Mouse (Mus musculus) testis, postnatal 14 days (tissue): ENCODE data around the gene Prss44.
"Not testable (repeated sequence)": the region's sequence is repeated elsewhere in the genome, so short reads cannot be mapped to it uniquely, and the experiment has no call there.

Experiments
- DNase-seq: peaks from one replicate; pipeline ENCODE4 v3.0.0; 2021; ENCODE audit warnings: low spot score

Prss44 gene

DNA sequence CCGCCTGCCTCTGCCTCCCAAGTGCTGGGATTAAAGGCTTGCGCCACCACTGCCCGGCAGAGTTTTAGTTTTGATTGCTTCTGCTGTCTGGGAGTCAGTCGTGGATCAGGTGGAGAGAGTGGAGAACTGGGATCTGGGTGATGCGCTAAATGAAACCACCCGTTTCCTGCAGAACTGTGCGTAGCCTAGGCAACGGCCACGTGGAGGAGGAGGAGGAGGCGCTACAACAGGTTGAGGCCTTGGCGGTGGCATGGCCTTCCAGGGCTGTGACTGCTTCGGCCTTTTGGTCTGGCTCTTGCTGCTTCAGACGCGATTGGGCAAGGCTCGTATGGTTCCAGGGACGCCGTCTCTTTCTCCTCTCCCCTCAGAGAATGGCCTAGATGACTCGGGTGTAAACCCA lies at the start of gene Prss44:
Prss44 (plus strand) TSS at position 206 of the 400 bp plus-strand sequence.
- DNase-seq, result peak; percentile 55

DNA sequence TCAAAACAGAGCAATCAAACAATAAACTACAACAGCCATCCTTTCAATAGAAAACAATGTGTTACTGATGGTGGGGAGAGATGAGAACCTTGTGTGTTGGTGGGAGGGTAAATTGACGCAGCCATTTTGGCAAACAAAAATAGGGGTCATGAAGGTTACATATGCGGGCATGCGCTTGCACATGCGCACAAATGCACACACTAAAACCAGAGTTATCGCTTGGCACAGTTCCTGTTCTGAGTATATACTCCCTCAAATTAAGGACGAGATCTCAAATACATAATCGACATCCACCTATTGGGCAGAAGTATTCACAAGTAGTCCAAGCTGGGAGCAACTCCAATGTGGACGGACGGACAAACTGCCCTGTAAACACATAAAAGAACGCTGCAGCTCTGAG lies 41.5 kb upstream of the Prss44 start:
- DNase-seq, result no peak

DNA sequence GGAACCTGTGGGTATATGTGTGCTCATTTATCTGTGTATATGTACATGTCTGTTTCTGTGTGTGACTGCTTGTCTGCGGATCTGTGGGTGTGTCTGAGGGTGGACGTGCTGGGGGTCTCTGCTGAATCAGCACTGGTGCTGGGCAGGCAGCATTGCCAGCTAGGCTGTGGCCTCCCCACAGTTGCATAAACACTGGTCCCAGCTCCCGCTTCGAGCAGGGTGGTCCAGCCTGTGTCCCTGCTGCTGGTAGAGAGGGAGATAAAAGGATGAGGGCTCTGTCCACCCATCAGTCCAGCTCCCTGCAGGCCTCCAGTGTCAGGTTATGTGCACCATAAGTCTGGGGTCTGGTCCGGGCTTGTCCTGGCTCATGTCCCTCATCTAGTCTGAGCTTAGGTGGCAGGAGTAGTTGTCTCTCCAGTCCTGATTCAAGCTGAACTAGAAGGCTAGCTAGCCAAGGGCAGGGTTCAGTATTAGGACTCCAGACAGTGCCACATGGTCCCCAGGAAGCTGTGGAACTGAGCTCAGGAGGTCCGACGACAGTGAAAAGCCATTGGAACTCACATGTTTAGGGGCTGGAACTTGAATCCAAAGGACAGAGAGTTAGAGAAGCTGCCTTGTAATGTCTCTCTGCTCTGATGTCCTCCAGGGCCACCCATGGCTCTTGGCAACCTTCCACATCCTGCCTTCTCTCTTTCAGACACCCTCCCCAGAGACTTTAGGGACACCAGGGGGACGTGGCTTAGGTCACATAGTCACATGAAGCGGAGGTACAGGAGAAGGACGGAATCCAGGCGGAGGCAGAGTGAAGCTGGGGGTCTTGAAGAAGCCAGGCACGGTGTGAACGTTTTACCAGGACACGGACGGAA lies 39.2 kb upstream of the Prss44 start:
- DNase-seq, result no peak

DNA sequence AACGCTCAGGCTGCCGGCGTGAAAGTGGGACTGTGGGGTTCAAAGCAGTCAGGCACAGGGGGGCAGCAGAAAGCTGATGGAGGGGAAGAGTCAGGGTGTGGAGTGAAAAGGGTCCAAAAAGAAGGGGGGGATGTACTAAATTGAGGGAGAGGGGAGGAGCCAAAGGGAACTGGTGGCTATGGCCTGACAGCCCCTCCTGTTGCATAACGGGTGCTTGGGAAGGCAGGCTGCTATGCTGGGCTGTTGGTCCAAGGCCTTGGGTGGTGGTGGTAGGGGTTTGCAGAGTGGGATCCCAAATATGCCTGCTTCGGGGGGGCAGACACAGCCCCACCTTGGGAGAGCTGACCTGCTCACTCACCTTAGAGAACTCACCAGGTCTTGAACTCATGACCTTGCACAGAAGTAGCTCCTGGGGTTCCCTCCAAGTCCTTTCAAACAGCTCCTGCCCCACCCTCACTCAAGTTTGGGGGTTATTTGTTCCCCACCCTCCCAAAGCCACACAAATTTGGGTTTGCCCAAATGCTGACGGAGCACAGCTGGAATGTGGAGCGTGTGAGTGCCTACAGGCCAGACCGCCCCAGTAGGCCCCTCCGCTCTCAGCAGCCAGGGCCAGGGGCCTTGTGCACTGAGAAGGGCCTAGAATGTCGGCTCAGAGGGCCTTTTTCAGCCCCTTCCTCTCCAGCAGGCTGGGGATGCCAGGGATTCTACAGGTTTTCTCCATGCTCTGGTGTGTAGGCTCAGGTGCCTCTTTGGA lies 38.3 kb upstream of the Prss44 start:
- no peak for DNase-seq

DNA sequence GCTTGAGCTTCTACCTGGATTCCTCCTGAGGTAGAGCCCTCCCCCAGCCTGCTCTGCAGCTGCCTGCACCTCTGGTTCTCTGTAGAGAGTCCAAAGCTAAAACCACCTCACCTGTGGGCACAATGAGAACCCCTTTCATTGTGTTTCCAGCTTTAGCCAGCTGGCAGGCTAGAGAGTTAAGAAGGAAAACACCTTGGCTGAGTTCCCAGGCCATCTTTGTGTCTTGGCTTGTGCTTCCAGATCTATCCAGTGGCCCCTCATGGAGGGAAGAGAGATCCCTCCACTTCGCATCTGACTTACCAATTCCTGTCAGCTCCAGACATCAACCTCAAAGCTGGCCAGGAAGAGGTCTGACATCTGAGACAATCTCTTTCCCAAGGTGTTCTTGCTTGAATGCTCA lies 35.7 kb upstream of the Prss44 start:
- DNase-seq, result no peak

DNA sequence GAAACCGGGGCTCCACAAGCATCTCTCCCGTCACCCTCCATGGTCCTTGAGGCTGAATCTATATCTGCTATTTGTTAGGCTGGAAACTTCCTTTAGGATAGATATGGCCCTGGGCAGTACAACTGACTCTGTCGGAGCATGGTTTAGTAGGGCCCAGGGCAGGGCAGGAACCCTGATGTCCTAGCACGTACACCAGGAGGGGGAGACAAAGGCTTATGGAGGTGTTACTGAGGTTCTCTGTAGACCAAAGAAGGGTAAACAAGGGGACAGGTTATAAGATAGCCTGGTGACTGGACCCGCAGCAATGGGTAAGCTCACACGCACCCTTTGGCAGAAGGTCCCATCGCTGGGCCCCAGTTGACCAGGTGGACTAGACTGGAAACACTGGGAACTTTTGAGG lies 35.2 kb upstream of the Prss44 start:
- DNase-seq, result no peak

DNA sequence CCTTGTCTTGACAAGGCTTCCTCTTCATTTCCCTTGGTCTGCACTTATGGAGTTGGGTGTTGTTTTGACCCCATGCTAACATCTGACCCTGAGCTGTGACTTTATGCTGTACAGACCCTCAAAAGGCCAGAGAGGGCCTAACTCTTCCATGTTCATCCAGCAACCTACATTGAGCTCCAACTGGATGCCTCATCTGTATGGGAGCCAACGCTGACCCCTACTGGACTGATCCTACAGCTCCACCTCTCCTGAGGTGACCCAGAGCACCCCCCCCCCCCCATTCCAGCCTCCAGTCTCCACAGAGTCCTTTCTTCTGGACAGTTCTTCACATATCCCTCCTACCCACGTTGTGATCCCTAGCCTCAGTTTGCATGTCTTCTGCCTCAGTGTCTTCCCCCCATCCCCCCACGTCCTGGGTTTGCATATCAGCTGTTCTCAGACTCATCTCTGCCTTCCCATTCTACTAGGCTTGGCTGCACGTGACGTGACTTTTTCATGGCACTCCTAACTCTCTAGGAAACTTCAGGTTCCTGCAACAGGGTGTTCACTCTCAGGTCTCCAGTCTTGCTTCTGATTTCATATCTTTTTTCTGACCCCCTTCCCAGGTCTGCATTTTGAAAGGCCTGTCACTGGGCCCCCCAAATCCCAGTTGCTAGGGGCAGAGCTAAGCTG lies 34.4 kb upstream of the Prss44 start:
- no peak for DNase-seq

DNA sequence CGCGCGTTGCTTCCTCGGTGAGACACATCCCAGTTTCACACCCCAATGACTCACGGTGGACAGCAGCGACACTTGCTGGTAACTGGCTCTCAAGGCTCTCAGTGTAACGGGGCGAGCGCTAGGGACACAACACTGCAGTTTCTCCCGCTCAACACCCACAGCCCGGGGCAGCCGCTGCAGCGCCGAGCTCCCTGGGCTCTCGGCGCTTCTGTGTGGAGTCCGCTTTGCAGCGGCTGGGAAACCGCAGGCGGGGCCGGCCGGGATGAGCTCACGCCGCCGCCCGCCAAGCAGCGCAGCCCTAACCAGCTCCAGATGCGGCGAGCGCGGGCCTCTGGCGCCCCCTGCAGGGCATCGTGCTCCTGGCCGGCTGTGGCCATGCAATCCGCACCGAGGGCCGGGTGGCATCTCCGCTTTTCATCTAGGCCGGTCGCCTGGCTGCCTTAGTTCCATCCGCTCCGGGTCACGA lies 32.5 kb upstream of the Prss44 start:
- peak; percentile 89 for DNase-seq

DNA sequence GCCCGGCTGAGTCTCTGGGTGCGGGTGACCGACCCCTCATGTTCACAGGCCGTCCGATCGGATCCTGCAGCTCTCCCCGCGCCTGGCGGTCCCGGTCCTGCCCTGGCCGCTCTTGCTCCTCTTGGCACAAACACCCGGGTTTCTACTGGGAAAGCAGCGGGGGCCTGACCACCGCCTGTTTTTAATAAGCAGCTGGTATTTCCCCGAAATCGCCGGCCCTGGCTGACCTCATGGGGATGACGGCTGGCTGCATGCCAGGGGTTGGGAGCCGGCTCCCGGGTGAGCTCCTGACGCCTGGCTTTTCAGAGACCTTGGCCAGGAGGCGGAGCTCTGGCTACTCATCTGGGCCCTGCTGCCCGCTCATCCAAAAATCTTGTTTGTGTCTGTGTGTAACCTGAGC lies 32.1 kb upstream of the Prss44 start:
- DNase-seq, result peak; percentile 75

DNA sequence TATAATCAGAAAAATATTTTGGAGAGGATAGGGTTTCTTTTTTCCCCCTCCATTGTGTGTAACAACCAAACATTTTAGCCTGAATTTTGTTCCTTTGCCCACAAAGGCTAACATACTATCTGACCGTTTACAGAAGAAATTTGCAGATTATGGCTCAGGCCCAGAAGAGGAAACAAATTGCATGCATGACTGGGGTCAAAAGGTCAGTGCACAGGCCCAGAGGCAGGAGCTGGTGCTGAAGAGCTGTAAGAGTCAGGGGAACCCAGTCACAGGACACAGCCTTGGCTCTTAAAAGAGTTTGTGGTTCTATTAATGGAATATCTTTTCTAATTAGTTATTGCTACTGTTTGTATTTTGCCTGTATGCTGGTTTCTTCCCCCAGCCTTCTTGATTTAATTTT lies 30.2 kb upstream of the Prss44 start:
- DNase-seq, result no peak

DNA sequence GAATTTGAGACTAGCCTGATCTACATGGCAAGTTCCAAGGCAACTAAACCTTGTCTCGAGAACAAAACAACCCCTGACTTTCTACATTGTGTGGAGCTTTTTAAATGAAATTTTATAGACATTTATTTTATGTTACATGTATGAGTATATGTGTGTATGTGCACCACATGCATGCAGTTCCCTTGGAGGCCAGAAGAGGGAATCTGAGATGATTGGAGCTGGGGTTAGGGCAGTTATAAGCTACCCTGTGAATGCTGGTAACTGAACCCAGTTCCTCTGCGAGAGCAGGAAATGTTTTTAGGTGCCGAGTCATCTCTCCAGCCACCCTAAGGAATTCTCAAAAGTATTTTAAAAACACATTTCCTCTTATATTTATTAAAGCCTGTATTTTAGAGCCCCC lies 25.6 kb upstream of the Prss44 start:
- no peak for DNase-seq

DNA sequence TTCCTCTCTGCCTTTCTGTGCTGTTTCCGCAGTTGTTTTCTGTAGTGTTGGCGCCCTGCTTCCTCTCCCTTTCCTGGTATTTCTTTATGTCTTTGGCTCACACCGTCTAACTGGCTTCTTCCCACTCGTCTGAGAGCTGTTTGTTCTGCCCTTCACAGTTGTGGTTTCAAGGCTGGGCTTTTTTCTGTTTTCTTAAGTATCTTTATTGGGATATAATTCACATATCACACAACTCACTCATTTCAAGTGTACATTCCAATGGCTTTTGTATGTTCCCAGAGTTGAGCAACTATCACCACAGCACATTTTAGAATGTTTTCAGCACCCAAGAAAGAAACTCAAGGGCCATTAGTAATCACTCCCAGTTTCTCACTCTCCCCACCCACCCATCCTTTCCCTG lies 23.3 kb upstream of the Prss44 start:
- DNase-seq, result no peak

DNA sequence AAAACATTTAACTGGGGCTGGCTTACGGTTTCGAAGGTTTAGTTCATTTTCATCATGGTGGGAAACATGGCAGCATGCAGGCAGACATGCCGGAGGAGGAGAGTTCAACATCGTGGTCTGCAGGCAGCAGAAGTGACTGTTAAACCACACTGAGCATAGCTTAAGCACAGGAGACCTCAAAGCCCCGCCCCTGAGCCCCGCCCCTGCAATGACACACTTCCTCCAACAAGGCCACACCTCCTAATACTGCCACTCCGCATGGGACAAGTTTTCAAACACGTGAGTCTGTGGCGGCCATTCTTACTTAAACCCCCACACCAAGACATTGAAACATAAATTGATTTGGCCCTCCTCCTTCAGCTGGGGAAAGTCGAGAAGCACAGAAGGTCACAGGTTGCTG lies 16.8 kb upstream of the Prss44 start:
- no peak for DNase-seq

DNA sequence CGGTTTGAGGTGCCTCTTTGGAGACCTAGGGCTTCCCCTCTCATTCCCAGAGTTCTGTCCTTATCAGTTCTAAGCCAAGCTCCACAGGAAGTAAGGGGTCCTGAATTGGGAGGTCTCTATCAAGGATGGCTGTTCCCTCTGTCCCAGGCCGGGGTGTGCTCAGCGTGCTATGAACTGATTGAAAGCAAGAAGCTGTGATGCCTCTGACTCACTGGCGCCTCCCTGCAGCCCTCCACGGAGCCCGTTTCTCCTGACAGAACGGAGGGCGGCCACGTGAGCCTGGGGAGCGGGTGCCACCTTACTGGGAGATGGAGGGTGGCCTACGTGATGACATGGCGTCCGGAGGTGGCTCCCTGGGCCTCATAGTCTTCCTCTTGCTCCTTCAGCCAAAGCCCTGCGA lies 15.9 kb upstream of the Prss44 start, which contains the start of gene Prss42:
Prss42 (plus strand) TSS at position 301 of the 400 bp plus-strand sequence.
- DNase-seq, result no peak

DNA sequence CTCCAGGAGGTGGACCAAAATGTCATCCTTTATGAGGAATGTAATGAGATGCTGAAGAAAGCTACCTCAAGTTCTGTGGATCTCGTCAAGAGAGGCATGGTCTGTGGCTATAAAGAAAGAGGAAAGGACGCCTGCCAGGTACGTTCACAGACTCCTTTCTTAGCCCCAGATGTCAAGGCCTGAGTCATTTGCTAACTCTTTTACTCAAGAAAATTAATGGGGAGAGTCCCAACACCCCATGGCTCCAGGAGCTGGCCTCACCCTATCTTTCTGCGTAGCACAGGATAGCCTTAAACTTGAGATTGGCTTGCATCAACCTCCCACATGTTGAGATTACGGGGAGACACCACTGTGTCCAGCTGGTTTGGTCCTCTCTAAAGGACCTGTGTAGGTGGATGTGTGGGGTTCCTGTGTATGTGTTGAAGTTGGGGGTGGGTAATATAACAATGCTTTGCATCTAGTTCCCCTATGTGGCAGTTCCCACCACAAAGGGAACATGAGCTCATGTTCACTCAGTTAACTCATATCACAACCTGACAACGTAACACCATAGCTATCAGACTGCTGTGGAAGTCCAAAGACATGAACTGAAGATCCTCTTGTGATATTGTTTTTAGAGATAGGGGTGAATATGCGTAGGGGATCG lies 12.8 kb upstream of the Prss44 start:
- DNase-seq, result no peak

DNA sequence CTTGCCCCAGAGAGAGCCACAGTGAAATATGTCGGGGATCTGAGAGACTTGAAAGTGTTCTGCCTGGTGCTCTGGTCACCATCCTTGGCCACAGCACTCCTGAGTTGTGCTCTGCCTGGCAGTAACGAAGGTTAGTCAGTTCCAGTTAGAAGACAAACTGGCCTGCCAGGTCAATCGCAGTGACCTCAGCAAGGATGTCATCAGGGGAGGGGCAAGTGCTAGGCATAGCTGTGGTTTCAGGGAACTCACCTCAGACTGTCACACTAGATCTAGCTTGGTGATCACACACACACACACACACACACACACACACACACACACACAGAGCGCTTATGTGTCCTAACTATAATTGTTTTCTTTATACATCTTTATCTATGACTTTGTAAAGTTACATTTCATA lies 10.5 kb upstream of the Prss44 start:
- no peak for DNase-seq

DNA sequence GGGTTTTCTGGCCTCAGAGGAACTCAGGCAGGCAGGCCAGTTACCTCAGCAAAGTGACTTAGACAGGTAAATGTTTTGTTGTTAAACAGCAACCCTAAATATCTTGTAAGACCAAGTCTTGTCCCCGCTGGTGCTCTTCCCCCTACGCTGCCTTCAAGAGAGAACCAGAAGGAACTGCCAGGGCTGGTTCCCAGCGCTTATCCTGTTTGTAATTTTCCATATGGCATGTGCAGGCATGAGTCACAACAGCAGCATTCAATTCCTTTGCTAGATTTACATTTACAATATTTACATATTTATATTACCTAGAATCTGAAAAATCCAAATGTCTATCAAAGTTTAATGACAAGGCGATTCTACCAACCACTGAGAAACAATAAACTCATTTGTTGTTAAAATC lies 3.7 kb upstream of the Prss44 start:
- no peak for DNase-seq

DNA sequence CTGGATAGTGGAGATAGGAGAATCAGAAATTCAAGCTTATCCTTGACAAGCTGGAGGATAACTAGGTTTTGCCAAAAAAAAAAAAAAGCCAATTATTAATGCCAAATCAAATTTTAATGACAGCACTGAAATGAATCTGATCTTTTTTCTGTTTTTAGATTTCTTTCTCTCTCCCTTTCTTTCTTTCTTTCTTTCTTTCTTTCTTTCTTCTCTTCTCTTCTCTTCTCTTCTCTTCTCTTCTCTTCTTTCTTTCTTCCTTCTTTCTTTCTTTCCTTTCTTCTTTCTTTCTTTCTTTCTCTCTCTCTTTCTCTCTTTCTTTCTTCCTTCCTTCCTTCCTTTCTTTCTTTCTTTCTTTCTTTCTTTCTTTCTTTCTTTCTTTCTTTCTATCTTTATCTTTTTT lies 6.8 kb downstream of the Prss44 start:
- not testable (repeated sequence) for DNase-seq

DNA sequence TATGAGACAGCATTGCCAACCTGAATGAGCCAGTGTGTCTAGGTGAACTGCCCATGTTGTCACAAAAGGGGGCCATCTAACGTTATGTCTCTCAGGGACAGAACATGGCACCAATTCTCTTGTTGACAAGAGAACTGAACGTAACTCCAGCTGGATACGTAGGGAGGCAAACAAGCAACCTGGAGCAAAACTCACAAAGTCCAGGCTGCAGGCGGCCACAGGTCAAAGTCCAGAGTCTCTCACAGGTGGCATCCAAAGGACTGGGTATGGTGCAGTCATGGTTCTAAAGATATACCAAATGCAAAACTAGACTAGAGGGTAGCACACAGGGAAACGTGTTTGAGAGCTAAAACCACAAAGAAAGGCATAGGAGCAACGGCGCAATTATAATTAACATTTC lies 7.6 kb downstream of the Prss44 start:
- DNase-seq, result no peak

DNA sequence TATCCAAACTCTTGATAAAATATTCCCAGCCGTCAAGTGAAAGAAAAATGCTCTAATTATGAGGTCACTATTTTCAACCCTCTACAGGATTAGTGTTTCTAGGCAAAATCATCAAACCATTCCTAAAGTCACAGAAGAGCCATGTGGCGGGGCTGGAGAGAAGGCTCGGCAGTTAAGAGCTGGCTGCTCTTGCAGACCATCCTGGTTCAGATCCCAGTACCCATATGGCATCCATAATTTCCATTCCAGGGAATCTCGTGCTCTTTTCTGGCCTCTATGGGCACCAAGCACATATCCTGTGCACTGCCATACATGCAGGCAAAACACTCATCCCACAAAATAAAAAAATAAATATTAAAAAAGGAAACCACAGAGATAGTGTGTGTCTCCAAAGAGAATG lies 11.6 kb downstream of the Prss44 start:
- DNase-seq, result no peak

DNA sequence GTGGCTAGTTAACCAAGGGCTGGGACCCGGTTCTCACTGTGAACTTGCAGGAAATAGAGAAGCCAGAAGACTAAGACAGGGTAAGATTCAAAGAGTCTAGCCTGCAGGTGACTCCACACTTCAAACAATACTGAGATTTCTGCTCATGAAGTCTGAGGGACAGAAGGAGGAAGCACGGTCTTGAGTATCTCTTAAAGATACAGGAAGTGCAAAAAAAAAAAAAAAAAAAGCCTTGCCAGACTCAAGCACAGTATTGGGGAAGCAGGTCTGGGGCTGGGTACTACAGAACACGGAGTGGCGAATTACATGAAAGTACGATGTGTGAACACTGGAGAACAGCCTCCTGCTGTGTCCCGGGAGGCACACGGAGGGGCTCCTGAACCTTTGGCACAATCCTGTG lies 12.0 kb downstream of the Prss44 start:
- no peak for DNase-seq

DNA sequence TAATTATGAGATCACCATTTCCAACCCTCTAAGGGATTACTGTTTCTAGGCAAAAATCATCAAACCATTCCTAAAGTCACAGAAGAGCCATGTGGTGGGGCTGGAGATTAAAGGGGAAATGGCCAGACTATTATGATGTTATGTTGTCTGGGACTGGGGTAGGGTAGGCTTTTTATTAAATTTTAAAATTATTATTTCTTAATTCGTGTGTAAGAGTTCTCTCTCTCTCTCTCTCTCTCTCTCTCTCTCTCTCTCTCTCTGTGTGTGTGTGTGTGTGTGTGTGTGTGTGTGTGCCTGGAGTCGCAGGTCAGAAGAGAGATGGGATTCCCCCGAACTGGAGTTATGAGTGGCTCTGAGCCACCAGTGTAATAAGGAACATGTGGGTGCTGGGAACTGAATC lies 12.6 kb downstream of the Prss44 start, which contains the start of gene Prss43:
Prss43 (plus strand) TSS at position 301 of the 400 bp plus-strand sequence.
- no peak for DNase-seq
